Mouse (Mus musculus) embryonic facial prominence, embryonic 13.5 days (tissue): ENCODE results near the gene Pcnx2. TPM values are rescaled to one million over a fixed set of nuclear protein-coding genes. Genes with fewer than 3 reads are reported as not detected.

Source experiments
- ATAC-seq: fragments of 200-750 bp; cut with Nextera tagmentation; 2 replicates; pipeline ENCODE4 v1.8.0; 2017; ENCODE audit warnings: low read depth; ENCODE audit not compliant: insufficient number of reproducible peaks, insufficient read depth, low FRiP score, low TSS enrichment
- H3K27ac ChIP-seq: fragments of 300-500 bp; sonication (generic); 2 replicates; pipeline ENCODE4 v1.5.1; 2015; ENCODE audit warnings: moderate library complexity, mild to moderate bottlenecking, inconsistent platforms
- H3K27me3 ChIP-seq: fragments of 300-500 bp; sonication (generic); 2 replicates; pipeline ENCODE4 v1.6.1; 2015; ENCODE audit warnings: mild to moderate bottlenecking, inconsistent platforms
- H3K36me3 ChIP-seq: fragments of 300-500 bp; sonication (generic); 2 replicates; pipeline ENCODE4 v1.6.1; 2015; ENCODE audit warnings: mild to moderate bottlenecking, inconsistent platforms
- H3K4me1 ChIP-seq: fragments of 300-500 bp; sonication (generic); 2 replicates; pipeline ENCODE4 v1.6.1; 2015; ENCODE audit warnings: inconsistent platforms
- H3K4me2 ChIP-seq: fragments of 300-500 bp; sonication (generic); 2 replicates; pipeline ENCODE4 v1.6.1; 2015; ENCODE audit warnings: moderate library complexity, mild to moderate bottlenecking, inconsistent platforms
- H3K4me3 ChIP-seq: fragments of 300-500 bp; sonication (generic); 2 replicates; pipeline ENCODE4 v1.5.1; 2015; ENCODE audit warnings: mild to moderate bottlenecking, inconsistent platforms
- H3K9ac ChIP-seq: fragments of 300-500 bp; sonication (generic); 2 replicates; pipeline ENCODE4 v1.6.1; 2015; ENCODE audit warnings: mild to moderate bottlenecking, inconsistent platforms
- H3K9me3 ChIP-seq: fragments of 300-500 bp; sonication (generic); 2 replicates; pipeline ENCODE4 v1.6.1; 2016; ENCODE audit warnings: inconsistent platforms
- WGBS: fragments of 180-500 bp; shearing (Covaris S2); methylation state at CpG from one replicate; pipeline ENCODE4 v1.1.7; 2015; ENCODE audit warnings: mixed read lengths; 5-methylcytosine and 5-hydroxymethylcytosine counted together
- polyA plus RNA-seq: library from polyadenylated mRNA; unstranded; fragments of >200 nt; fragmentation: Nextera tagmentation; extraction: Ambion mirVana; gene quantifications from 2 replicates; pipeline ENCODE4 v1.2.1, GENCODE M21; 2015

Gene Pcnx2
- polyA plus RNA-seq, 1 experiment from 2014 or later = 0.37 TPM

GRCm38 (mm10) chr8:125747390-125747789, 150.7 kb downstream of the Pcnx2 start:
- 80% methylated on average over 8 of the region's 8 CpGs for WGBS
- no peak overlapping the region for H3K4me3 ChIP-seq
- H3K27me3 ChIP-seq = no peaks in the 10 kb centered on the region
- 0 out of 2 replicates have a peak, but pooled peaks cover 4% of the 10 kb centered on the region for H3K36me3 ChIP-seq
- ATAC-seq = no peak
- H3K27ac ChIP-seq = no peak overlapping the region
- H3K4me2 ChIP-seq = no peak overlapping the region
- H3K4me1 ChIP-seq = peaks cover 19% of the 10 kb centered on the region
- H3K9me3 ChIP-seq = no peaks in the 10 kb centered on the region
- no peak overlapping the region for H3K9ac ChIP-seq

GRCm38 (mm10) chr8:125744914-125745576, 153.1 kb downstream of the Pcnx2 start:
- WGBS = 86% methylated on average over 10 of the region's 10 CpGs
- no peak overlapping the region for H3K9ac ChIP-seq
- peaks cover 14% of the 10 kb centered on the region for H3K4me1 ChIP-seq
- H3K36me3 ChIP-seq = peaks cover 8% of the 10 kb centered on the region; the same call in 1 of the 2 replicates
- no peak overlapping the region for H3K4me3 ChIP-seq
- no peak overlapping the region for H3K27ac ChIP-seq
- ATAC-seq = no peak
- no peaks in the 10 kb centered on the region for H3K27me3 ChIP-seq
- no peak overlapping the region for H3K4me2 ChIP-seq
- no peaks in the 10 kb centered on the region for H3K9me3 ChIP-seq

GRCm38 (mm10) chr8:125742406-125742805, 155.7 kb downstream of the Pcnx2 start:
- 80% methylated on average over 8 of the region's 8 CpGs for WGBS
- Histone ChIP-seq H3K4me1 (peaks cover 13% of the 10 kb centered on the region; the same call in 1 of the 2 replicates), H3K27ac (no peak overlapping the region), H3K9ac (no peak overlapping the region), H3K4me2 (no peak overlapping the region), H3K9me3 (no peaks in the 10 kb centered on the region), H3K36me3 (peaks cover 15% of the 10 kb centered on the region; the same call in 1 of the 2 replicates), H3K4me3 (no peak overlapping the region), H3K27me3 (no peaks in the 10 kb centered on the region)
- ATAC-seq = no peak

GRCm38 (mm10) chr8:125741855-125742254, 156.3 kb downstream of the Pcnx2 start:
- H3K4me3 ChIP-seq = no peak overlapping the region
- H3K27me3 ChIP-seq = no peaks in the 10 kb centered on the region
- peaks cover 15% of the 10 kb centered on the region; the same call in 1 of the 2 replicates for H3K36me3 ChIP-seq
- 50% methylated on average over 2 of the region's 2 CpGs for WGBS
- no peak overlapping the region for H3K9ac ChIP-seq
- ATAC-seq = no peak
- H3K27ac ChIP-seq = no peak overlapping the region
- H3K4me2 ChIP-seq = no peak overlapping the region
- H3K4me1 ChIP-seq = peaks cover 13% of the 10 kb centered on the region; the same call in 1 of the 2 replicates
- H3K9me3 ChIP-seq = no peaks in the 10 kb centered on the region

GRCm38 (mm10) chr8:125741377-125741776, 156.7 kb downstream of the Pcnx2 start:
- no peak for ATAC-seq
- no peaks in the 10 kb centered on the region for H3K9me3 ChIP-seq
- no peak overlapping the region for H3K27ac ChIP-seq
- peaks cover 17% of the 10 kb centered on the region; the same call in 1 of the 2 replicates for H3K36me3 ChIP-seq
- H3K4me1 ChIP-seq = peaks cover 13% of the 10 kb centered on the region; the same call in 1 of the 2 replicates
- H3K27me3 ChIP-seq = no peaks in the 10 kb centered on the region
- H3K4me3 ChIP-seq = no peak overlapping the region
- WGBS = 71% methylated on average over 5 of the region's 5 CpGs
- H3K4me2 ChIP-seq = no peak overlapping the region
- no peak overlapping the region for H3K9ac ChIP-seq

DNA sequence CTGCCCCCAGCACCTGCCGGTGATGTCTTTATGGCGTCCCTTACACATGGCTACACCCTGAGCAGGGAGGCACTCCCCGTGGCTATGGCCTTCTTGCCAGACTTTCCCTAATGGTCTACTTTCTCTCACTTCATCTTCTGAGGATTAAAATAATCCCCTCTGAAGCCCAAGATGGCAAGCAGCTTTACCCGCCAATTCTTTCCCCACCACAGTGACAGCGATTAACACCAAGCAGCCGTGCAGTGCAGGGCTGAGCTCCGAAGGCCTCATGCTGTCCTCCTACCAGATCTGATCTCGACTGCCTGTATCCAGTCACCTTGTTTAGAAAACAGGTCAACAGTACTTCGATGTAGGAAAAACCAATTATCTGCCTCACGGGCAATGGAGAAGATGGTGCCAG, 157.5 kb downstream of the Pcnx2 start:
- Histone ChIP-seq H3K27ac (no peak overlapping the region), H3K36me3 (peaks cover 14% of the 10 kb centered on the region; the same call in 1 of the 2 replicates), H3K9me3 (no peaks in the 10 kb centered on the region), H3K4me1 (peaks cover 17% of the 10 kb centered on the region; the same call in 1 of the 2 replicates), H3K9ac (no peak overlapping the region), H3K27me3 (no peaks in the 10 kb centered on the region), H3K4me2 (no peak overlapping the region), H3K4me3 (no peak overlapping the region)
- 82% methylated on average over 10 of the region's 10 CpGs for WGBS
- ATAC-seq = no peak

DNA sequence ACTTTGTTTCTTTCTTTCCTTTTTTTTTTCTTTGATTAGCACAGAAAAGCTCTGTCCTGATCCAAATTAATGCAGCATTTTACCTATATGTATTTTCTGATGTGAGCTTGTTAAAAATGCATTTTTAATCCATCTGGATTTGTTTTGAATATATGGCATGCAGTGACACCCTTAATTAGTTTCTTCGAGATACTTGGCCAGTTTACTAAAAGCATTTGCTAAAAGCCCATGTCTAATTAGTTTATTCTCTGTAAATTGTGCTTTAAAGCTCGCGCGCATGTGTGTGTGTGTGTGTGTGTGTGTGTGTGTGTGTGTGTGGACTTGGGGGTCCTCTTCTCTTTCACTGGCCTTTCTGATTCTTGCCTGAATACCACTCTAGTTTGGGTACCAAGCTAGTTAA, 159.2 kb downstream of the Pcnx2 start:
- ATAC-seq = no peak
- 67% methylated on average over 4 of the region's 4 CpGs for WGBS

GRCm38 (mm10) chr8:125733964-125734956, 163.9 kb downstream of the Pcnx2 start:
- peak; percentile 86 for ATAC-seq
- peaks cover 38% of the 10 kb centered on the region for H3K4me1 ChIP-seq
- H3K4me2 ChIP-seq = peak overlapping the region; percentile 81
- 6% methylated on average over 51 of the region's 52 CpGs for WGBS
- H3K9ac ChIP-seq = peak overlapping the region; percentile 85
- peak overlapping the region; percentile 74 for H3K4me3 ChIP-seq
- H3K9me3 ChIP-seq = no peaks in the 10 kb centered on the region
- H3K36me3 ChIP-seq = 0 out of 2 replicates have a peak, but pooled peaks cover 3% of the 10 kb centered on the region
- no peaks in the 10 kb centered on the region for H3K27me3 ChIP-seq
- 0 out of 2 replicates have a peak overlapping the region, but pooled peaks have one; percentile 22 for H3K27ac ChIP-seq

More for the DNA sequence above, 159.2 kb downstream of the Pcnx2 start:
- Histone ChIP-seq H3K4me1 (peaks cover 31% of the 10 kb centered on the region), H3K9ac (no peak overlapping the region), H3K27ac (no peak overlapping the region), H3K27me3 (no peaks in the 10 kb centered on the region), H3K4me3 (no peak overlapping the region), H3K36me3 (peaks cover 13% of the 10 kb centered on the region; the same call in 1 of the 2 replicates), H3K4me2 (no peak overlapping the region), H3K9me3 (no peaks in the 10 kb centered on the region)

GRCm38 (mm10) chr8:125729746-125730145, 168.4 kb downstream of the Pcnx2 start, which contains the start of gene Ntpcr:
TSS of gene Ntpcr (plus strand) at chr8:125729963.
- Histone ChIP-seq H3K4me2 (no peak within 1 kb of the TSS), H3K9ac (no peak within 1 kb of the TSS), H3K4me3 (no peak within 1 kb of the TSS), H3K27me3 (no peaks in the 10 kb centered on the region), H3K36me3 (no peaks in the 10 kb centered on the region), H3K27ac (no peak within 1 kb of the TSS; the same call in 1 of the 2 replicates), H3K9me3 (no peaks in the 10 kb centered on the region), H3K4me1 (peaks cover 32% of the 10 kb centered on the region)
- no peak for ATAC-seq
- WGBS = 65% methylated on average over 7 of the region's 7 CpGs

DNA sequence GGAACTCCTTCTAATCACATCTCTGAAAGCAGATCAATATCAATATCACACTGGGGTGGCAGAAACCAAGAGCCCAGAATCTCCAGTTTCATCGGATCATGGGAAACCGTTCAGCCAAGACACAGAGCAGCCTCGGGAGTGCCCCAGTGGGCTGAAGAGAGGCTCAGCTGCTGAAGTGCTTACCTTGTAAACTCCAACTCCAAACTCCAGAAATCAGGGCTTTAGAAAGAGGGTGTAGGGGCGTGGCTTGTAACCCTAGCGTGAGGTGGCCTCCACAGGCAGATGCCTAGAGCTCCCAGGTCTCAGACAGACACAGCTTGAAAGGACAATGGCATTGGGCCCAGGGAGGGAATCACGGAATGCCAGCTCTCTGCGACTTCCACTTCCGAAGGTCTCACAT, 170.3 kb downstream of the Pcnx2 start:
- ATAC-seq = no peak

DNA sequence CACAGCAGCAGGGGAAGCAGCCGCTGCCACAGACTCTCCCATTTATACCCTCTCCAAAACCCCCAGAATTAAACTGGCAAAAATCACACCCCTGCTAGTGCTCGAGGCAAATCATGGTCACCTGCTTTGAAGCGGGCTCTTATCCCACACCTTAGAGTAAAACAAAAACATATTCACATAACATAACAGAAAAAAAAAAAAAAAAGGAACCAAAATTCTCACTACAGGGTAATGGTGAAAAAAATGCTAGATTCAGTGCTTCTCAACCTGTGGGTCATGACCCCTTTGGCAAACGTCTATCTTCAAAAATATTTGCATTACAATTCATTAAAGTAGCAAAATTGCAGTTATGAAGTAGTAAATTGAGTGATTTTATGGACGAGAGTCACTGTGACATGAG, 171.1 kb downstream of the Pcnx2 start:
- no peak overlapping the region for H3K4me3 ChIP-seq
- no peak overlapping the region for H3K27ac ChIP-seq
- H3K4me1 ChIP-seq = peaks cover 27% of the 10 kb centered on the region
- H3K4me2 ChIP-seq = no peak overlapping the region
- H3K36me3 ChIP-seq = no peaks in the 10 kb centered on the region
- 76% methylated on average over 5 of the region's 5 CpGs for WGBS
- H3K27me3 ChIP-seq = no peaks in the 10 kb centered on the region
- no peak for ATAC-seq
- no peak overlapping the region for H3K9ac ChIP-seq
- no peaks in the 10 kb centered on the region for H3K9me3 ChIP-seq

More for the DNA sequence above, 170.3 kb downstream of the Pcnx2 start:
- Histone ChIP-seq H3K27ac (no peak overlapping the region), H3K27me3 (no peaks in the 10 kb centered on the region), H3K4me2 (no peak overlapping the region), H3K4me3 (no peak overlapping the region), H3K9me3 (no peaks in the 10 kb centered on the region), H3K9ac (no peak overlapping the region), H3K4me1 (peaks cover 27% of the 10 kb centered on the region), H3K36me3 (no peaks in the 10 kb centered on the region)
- WGBS = 48% methylated on average over 8 of the region's 8 CpGs
